Mouse (Mus musculus): ENCODE measurements around the gene Spag9. TPM values are rescaled to one million over a fixed set of nuclear protein-coding genes. Genes with fewer than 3 reads are reported as not detected.
A peak's percentile ranks its signal among the peaks of the same experiment; 100 is the strongest.

Spag9 gene
- polyA plus RNA-seq, 1 experiment from 2014 or later = 86.6 TPM

DNA sequence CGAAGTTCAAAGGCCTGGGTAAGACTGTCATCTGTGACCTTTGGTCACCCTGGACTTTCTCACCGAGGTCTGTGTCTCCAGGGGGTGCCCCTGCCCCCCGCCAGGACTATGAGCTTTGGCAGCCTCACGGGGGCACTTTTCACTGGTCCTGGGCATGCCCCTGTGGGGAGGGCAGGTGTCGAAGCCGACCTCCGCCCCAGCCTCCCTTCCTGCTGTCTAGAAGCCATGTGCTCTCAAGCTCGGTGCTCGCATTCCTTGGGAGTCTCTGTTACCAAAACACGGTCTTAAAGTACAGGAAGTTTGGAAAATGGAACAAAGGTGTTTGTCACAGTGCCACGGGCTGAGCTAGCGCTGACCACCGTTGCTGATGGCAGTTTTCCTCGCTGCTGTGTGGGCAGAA is 162.6 kb downstream of the Spag9 start:
- Histone ChIP-seq H3K27me3 (ENCODE audit: control insufficient read depth, insufficient read depth, low read length) (no peaks in the 10 kb centered on the region), H3K27ac (ENCODE audit: low read depth, low read length) (no peak overlapping the region), H3K4me3 (ENCODE audit: low read depth, low read length) (no peak overlapping the region), H3K4me2 (ENCODE audit: low read depth) (no peak overlapping the region), H3K9ac (ENCODE audit: low read length) (no peak overlapping the region), H3K9me3 (ENCODE audit: control insufficient read depth, low read length) (no peaks in the 10 kb centered on the region), H3K36me3 (ENCODE audit: control insufficient read depth, insufficient read depth, low read length) (no peaks in the 10 kb centered on the region), H3K4me1 (ENCODE audit: control insufficient read depth, insufficient read depth, low read length) (peaks cover 41% of the 10 kb centered on the region)
- 44% methylated on average over 14 of the region's 14 CpGs for WGBS
- DNase-seq (ENCODE audit: low spot score) (no peak), ATAC-seq (ENCODE audit: insufficient read depth, low FRiP score, low TSS enrichment) (no peak)

DNA sequence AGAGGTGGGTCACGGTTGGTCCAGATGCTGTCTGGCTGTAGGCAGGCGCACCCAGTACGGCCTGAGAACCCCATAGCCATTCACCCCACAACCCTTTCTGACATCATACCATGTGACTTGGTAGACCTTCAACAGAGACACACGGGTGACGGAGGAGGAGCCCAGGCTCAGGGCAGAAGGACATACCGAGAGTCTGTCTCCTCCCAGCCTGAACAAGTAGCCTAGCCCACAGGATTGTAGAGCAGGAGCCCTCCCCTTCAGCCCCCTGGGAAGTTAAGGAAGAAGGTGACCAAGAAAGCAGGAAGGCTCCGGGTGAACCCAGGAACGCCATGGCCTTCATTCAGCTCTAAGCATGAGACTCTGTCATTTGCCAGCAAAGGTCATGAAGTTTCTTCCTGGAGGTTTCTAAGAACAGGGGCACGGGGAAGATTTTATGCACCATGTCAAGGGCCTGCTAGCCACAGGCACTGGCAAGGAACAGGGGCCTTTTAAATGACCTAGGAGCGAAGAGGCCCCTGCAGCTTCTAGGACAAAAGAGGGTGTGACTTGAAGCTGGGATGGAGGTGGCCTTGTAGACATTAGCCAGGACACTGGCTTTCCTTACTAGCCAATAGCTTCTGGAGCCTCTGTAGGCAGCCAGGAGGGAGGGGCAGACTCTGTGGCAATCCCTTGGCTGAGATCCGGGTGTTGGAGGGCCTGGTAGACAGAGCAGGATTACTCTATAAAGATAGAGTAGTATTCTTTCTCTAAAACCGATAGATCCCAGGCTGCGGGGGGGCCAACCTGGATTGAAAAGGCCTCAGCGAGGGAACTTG is 163.4 kb downstream of the Spag9 start:
- ATAC-seq (ENCODE audit: insufficient read depth, low FRiP score, low TSS enrichment) = no peak
- Histone ChIP-seq H3K36me3 (ENCODE audit: control insufficient read depth, insufficient read depth, low read length) (no peaks in the 10 kb centered on the region), H3K9me3 (ENCODE audit: control insufficient read depth, low read length) (no peaks in the 10 kb centered on the region), H3K9ac (ENCODE audit: low read length) (peak overlapping the region; percentile 59), H3K4me2 (ENCODE audit: low read depth) (peak overlapping the region; percentile 42), H3K4me1 (ENCODE audit: control insufficient read depth, insufficient read depth, low read length) (peaks cover 43% of the 10 kb centered on the region), H3K4me3 (ENCODE audit: low read depth, low read length) (no peak overlapping the region), H3K27me3 (ENCODE audit: control insufficient read depth, insufficient read depth, low read length) (no peaks in the 10 kb centered on the region), H3K27ac (ENCODE audit: low read depth, low read length) (peak overlapping the region; percentile 97)
- WGBS = 48% methylated on average over 14 of the region's 14 CpGs
- DNase-seq (ENCODE audit: low spot score) = no peak

DNA sequence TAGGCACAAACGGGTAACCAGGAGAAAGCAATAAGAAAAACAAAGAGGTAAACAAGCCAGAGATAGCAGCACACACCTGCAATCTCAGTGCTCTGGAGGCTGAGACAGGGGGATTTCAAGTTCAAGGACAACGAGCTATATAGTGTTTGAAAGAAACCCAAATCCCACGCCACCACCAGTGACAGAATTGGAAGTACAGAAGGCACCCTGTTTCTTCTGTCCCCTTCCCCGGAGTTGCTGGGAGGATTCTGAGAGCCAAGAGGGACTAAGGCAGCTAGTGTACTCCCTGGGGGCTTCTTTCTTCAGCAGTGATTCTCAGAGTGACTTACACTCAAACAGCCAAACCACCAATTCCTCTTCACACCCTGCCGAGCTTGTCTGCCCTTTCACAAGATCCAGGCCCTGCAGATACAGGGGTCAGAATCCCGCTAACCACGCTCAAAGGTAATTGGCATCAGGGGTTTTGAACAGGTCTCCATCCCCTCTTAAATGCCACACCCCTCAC is 164.1 kb downstream of the Spag9 start:
- Histone ChIP-seq H3K4me1 (ENCODE audit: control insufficient read depth, insufficient read depth, low read length) (peaks cover 43% of the 10 kb centered on the region), H3K4me3 (ENCODE audit: low read depth, low read length) (peak overlapping the region; percentile 3; the same call in 1 of the 2 replicates), H3K27me3 (ENCODE audit: control insufficient read depth, insufficient read depth, low read length) (no peaks in the 10 kb centered on the region), H3K9ac (ENCODE audit: low read length) (peak overlapping the region; percentile 59), H3K9me3 (ENCODE audit: control insufficient read depth, low read length) (no peaks in the 10 kb centered on the region), H3K36me3 (ENCODE audit: control insufficient read depth, insufficient read depth, low read length) (no peaks in the 10 kb centered on the region), H3K27ac (ENCODE audit: low read depth, low read length) (peak overlapping the region; percentile 97), H3K4me2 (ENCODE audit: low read depth) (peak overlapping the region; percentile 42)
- ATAC-seq (ENCODE audit: insufficient read depth, low FRiP score, low TSS enrichment) (peak; percentile 3; the same call in 1 of the 2 replicates), DNase-seq (ENCODE audit: low spot score) (no peak)
- WGBS = 29% methylated on average over 7 of the region's 7 CpGs

DNA sequence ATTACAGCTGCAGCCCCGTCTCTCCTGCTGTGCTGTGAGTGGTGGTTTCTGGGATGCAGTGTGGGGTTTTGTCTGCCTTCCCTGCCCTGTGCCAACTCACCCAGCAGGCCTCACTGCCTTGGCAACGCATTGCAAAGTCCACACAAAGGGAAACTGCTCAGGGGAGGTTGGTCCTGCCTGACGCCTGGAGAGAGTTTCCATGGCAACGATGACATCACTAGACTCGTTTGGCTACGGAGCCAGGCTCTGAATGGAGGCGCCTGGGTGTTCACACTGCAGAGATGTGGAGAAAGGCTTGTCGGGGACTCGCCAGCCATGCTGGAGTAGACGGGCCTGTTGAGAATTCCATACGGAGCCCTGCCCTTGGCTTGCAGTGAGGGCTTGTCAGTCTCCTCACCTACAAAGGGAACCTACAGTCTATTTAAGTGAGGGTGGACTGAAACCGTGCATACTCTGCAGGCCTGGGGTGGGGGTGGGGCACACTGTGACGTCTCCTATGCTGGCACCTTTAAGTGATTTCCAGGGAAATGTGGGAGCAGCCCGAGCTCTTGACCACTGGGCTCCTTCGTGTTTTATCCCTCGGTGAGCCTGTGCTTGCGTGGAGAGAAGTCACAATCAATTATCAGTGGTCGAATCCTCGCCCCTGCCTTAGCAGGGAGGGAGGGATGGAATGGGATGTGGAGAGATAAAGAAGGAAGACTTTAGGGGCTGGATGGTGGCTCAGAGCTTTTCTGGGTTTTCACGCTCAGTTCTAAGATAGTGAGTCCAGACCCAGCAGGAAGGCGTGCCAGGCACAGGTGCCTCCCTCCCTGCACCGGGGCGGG is 164.8 kb downstream of the Spag9 start:
- Histone ChIP-seq H3K4me3 (ENCODE audit: low read depth, low read length) (peak overlapping the region; percentile 3; the same call in 1 of the 2 replicates), H3K36me3 (ENCODE audit: control insufficient read depth, insufficient read depth, low read length) (no peaks in the 10 kb centered on the region), H3K27me3 (ENCODE audit: control insufficient read depth, insufficient read depth, low read length) (no peaks in the 10 kb centered on the region), H3K4me2 (ENCODE audit: low read depth) (peak overlapping the region; percentile 42), H3K27ac (ENCODE audit: low read depth, low read length) (peak overlapping the region; percentile 97), H3K4me1 (ENCODE audit: control insufficient read depth, insufficient read depth, low read length) (peaks cover 43% of the 10 kb centered on the region), H3K9ac (ENCODE audit: low read length) (peak overlapping the region; percentile 59), H3K9me3 (ENCODE audit: control insufficient read depth, low read length) (no peaks in the 10 kb centered on the region)
- WGBS = 5% methylated on average over 23 of the region's 23 CpGs
- peak; percentile 96 for ATAC-seq (ENCODE audit: insufficient read depth, low FRiP score, low TSS enrichment)
- peak; percentile 92 for DNase-seq (ENCODE audit: low spot score)

DNA sequence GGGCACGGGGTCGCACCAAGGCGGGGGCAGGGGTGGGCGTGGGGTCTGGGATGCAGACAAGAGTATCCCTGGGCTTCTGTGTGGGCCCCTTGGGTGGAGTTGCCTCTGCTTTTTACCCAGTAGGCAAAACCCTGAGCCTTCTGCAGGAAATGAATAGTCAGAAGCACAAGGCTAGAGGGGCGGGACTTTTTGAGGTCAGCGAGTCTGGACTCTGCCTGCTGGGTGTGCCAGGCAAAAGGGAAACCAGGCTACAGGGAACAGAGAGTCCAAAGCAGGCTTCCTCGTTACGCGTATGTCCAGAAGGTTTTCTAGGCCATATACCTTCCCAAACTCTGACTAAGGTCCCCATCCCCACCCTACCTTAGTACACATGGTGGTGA is 165.4 kb downstream of the Spag9 start:
- H3K36me3 ChIP-seq (ENCODE audit: control insufficient read depth, insufficient read depth, low read length) = no peaks in the 10 kb centered on the region
- no peaks in the 10 kb centered on the region for H3K27me3 ChIP-seq (ENCODE audit: control insufficient read depth, insufficient read depth, low read length)
- peak overlapping the region; percentile 59 for H3K9ac ChIP-seq (ENCODE audit: low read length)
- WGBS = 37% methylated on average over 9 of the region's 9 CpGs
- peak overlapping the region; percentile 97 for H3K27ac ChIP-seq (ENCODE audit: low read depth, low read length)
- H3K4me3 ChIP-seq (ENCODE audit: low read depth, low read length) = no peak overlapping the region
- peak overlapping the region; percentile 42 for H3K4me2 ChIP-seq (ENCODE audit: low read depth)
- H3K9me3 ChIP-seq (ENCODE audit: control insufficient read depth, low read length) = no peaks in the 10 kb centered on the region
- H3K4me1 ChIP-seq (ENCODE audit: control insufficient read depth, insufficient read depth, low read length) = peaks cover 43% of the 10 kb centered on the region
- peak; percentile 25 for DNase-seq (ENCODE audit: low spot score)
- no peak for ATAC-seq (ENCODE audit: insufficient read depth, low FRiP score, low TSS enrichment)

DNA sequence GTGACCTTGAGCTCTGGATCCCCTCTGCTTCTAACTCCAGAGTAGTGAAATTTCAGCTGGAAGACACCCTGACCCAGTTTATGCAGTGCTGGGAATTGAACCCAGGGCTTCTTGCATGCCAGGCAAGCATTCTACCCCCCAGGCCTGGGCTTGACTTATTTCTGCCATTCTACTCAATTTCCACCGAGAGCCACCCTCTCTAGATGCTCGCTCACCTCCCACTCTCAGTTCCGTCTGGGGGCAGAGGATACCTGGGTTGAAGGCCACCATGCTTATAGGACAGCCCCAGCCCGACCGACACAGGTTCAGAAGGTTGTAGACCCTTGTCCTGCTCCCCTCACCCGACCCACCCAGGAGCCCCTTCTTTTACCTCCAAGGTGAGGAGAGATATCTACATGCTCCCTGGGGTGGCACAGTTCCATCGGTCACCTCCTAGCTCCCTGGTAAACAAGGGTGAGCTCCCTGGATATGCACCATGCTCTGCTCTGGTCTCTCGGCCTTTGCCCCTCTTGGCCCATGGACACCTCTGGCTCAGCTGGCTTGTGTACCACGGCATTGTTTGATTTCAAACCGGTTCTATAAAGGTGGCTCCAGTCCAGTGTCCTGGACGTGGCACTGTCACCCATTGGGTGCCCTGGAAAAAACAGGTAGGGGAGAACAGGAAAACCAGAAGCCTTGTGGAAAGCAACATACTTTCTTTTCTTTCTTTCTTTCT is 166.1 kb downstream of the Spag9 start:
- DNase-seq (ENCODE audit: low spot score) (no peak), ATAC-seq (ENCODE audit: insufficient read depth, low FRiP score, low TSS enrichment) (no peak)
- Histone ChIP-seq H3K9me3 (ENCODE audit: control insufficient read depth, low read length) (no peaks in the 10 kb centered on the region), H3K36me3 (ENCODE audit: control insufficient read depth, insufficient read depth, low read length) (no peaks in the 10 kb centered on the region), H3K9ac (ENCODE audit: low read length) (no peak overlapping the region), H3K4me3 (ENCODE audit: low read depth, low read length) (no peak overlapping the region), H3K4me2 (ENCODE audit: low read depth) (no peak overlapping the region), H3K27ac (ENCODE audit: low read depth, low read length) (peak overlapping the region; percentile 97; the same call in 1 of the 2 replicates), H3K4me1 (ENCODE audit: control insufficient read depth, insufficient read depth, low read length) (peaks cover 43% of the 10 kb centered on the region), H3K27me3 (ENCODE audit: control insufficient read depth, insufficient read depth, low read length) (no peaks in the 10 kb centered on the region)
- 86% methylated on average over 11 of the region's 11 CpGs for WGBS

DNA sequence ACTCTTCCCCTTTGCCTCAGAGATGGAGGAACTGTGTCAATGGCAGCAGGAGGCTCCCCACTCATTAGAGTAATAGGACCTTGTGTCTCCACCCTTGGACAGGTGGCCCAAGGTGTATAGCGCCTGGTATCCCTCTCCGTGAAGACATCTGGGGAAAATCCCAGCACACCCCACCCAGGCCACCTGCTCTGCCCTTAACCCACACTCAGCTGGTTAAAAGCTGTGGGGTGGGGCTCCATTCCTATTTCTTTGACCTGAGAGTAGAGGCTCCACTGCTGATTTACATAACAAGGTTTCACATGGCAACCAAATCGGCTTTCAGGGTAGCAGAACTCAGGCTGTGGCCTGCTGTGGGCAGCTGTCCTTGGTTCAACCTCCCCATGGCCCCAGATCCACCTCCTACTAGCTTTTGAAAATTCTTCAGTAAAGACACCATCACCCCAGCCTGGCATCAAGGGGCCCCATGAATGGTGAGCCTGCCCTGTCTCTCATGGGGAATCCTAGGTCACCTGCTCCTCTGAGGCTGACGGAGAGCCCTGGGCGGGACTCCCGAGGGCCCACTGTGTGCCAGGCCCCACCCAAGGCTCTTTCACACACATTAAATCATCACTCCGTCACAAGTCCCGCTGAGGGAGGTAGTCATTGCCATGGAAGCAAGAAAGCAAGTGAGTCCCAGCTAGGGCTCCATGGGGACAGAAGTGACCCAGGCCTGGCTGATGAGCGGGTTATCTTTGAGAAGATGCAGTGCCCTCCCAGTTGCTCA is 167.3 kb downstream of the Spag9 start:
- Histone ChIP-seq H3K4me1 (ENCODE audit: control insufficient read depth, insufficient read depth, low read length) (peaks cover 40% of the 10 kb centered on the region), H3K4me3 (ENCODE audit: low read depth, low read length) (no peak overlapping the region), H3K36me3 (ENCODE audit: control insufficient read depth, insufficient read depth, low read length) (no peaks in the 10 kb centered on the region), H3K27ac (ENCODE audit: low read depth, low read length) (no peak overlapping the region), H3K9ac (ENCODE audit: low read length) (no peak overlapping the region), H3K9me3 (ENCODE audit: control insufficient read depth, low read length) (no peaks in the 10 kb centered on the region), H3K27me3 (ENCODE audit: control insufficient read depth, insufficient read depth, low read length) (no peaks in the 10 kb centered on the region), H3K4me2 (ENCODE audit: low read depth) (no peak overlapping the region)
- 61% methylated on average over 9 of the region's 9 CpGs for WGBS
- DNase-seq (ENCODE audit: low spot score) (no peak), ATAC-seq (ENCODE audit: insufficient read depth, low FRiP score, low TSS enrichment) (no peak)

DNA sequence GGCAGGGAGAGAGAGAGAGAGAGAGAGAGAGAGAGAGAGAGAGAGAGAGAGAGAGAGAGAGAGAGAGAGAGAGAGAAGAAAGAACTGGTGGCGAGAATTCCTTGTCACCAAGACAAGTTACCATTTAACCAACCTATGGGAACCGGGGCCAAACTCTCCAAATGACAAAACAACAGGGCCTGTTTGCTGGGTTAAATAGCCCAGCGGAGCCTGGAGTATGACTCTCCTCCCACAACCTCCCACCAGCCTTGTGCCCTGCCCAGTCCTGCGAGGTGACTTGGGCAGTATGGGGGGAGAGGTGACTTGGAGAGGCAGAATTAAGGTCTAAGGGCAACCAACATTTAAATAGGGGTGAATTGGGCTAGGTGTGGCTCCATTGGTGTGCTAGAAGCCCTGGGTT is 169.9 kb downstream of the Spag9 start:
- no peak for ATAC-seq (ENCODE audit: insufficient read depth, low FRiP score, low TSS enrichment)
- Histone ChIP-seq H3K4me1 (ENCODE audit: control insufficient read depth, insufficient read depth, low read length) (peaks cover 19% of the 10 kb centered on the region), H3K27ac (ENCODE audit: low read depth, low read length) (no peak overlapping the region), H3K4me2 (ENCODE audit: low read depth) (no peak overlapping the region), H3K36me3 (ENCODE audit: control insufficient read depth, insufficient read depth, low read length) (no peaks in the 10 kb centered on the region), H3K27me3 (ENCODE audit: control insufficient read depth, insufficient read depth, low read length) (no peaks in the 10 kb centered on the region), H3K9ac (ENCODE audit: low read length) (no peak overlapping the region), H3K4me3 (ENCODE audit: low read depth, low read length) (no peak overlapping the region), H3K9me3 (ENCODE audit: control insufficient read depth, low read length) (no peaks in the 10 kb centered on the region)
- no peak for DNase-seq (ENCODE audit: low spot score)
- 78% methylated on average over 4 of the region's 4 CpGs for WGBS
